Mouse (Mus musculus) ZHBTc4 (cell line): Measurements from ENCODE around the gene Aoc1.

Experiments
- DNase-seq: peaks from one replicate; pipeline ENCODE4 v3.0.0-alpha.2; 2011; ENCODE audit warnings: low read depth, low spot score

The Aoc1 gene

GRCm38 (mm10) chr6:48906371-48906770 is 33.7 kb downstream of the Aoc1 start:
- DNase-seq, result no peak

GRCm38 (mm10) chr6:48909229-48909628 is 36.5 kb downstream of the Aoc1 start:
- no peak for DNase-seq

- DNase-seq, result peak; percentile 45
Observed at GRCm38 (mm10) chr6:48912033-48912432, 39.3 kb downstream of the Aoc1 start.

- DNase-seq, result no peak
Observed at GRCm38 (mm10) chr6:48913587-48913986, 40.9 kb downstream of the Aoc1 start.

- no peak for DNase-seq
Observed at GRCm38 (mm10) chr6:48929595-48929994, 56.9 kb downstream of the Aoc1 start, which contains the start of gene 1600015I10Rik. Gene 1600015I10Rik (plus strand): TSS chr6:48929895.

GRCm38 (mm10) chr6:48949596-48949995 is 76.9 kb downstream of the Aoc1 start:
- no peak for DNase-seq

- no peak for DNase-seq
Observed at GRCm38 (mm10) chr6:48950676-48951075, 78.0 kb downstream of the Aoc1 start.

- no peak for DNase-seq
Observed at GRCm38 (mm10) chr6:48951630-48952029, 78.9 kb downstream of the Aoc1 start.

GRCm38 (mm10) chr6:48953220-48953619 is 80.5 kb downstream of the Aoc1 start:
- DNase-seq, result no peak

GRCm38 (mm10) chr6:48954211-48954610 is 81.5 kb downstream of the Aoc1 start:
- DNase-seq, result no peak

- DNase-seq, result peak; percentile 42
Observed at GRCm38 (mm10) chr6:48954946-48955345, 82.2 kb downstream of the Aoc1 start.

- DNase-seq, result no peak
Observed at GRCm38 (mm10) chr6:48956785-48957184, 84.1 kb downstream of the Aoc1 start.

GRCm38 (mm10) chr6:48958053-48958452 is 85.4 kb downstream of the Aoc1 start:
- peak; percentile 23 for DNase-seq
